Mouse (Mus musculus) WW6 (cell line): Measurements from ENCODE around the gene Cfap61.
"Not testable (repeated sequence)": the region's sequence is repeated elsewhere in the genome, so short reads cannot be mapped to it uniquely, and the experiment has no call there.

Source experiments
- DNase-seq: peaks from one replicate; pipeline ENCODE4 v3.0.0-alpha.2; 2013; ENCODE audit warnings: low read depth, low spot score

Gene Cfap61

DNA sequence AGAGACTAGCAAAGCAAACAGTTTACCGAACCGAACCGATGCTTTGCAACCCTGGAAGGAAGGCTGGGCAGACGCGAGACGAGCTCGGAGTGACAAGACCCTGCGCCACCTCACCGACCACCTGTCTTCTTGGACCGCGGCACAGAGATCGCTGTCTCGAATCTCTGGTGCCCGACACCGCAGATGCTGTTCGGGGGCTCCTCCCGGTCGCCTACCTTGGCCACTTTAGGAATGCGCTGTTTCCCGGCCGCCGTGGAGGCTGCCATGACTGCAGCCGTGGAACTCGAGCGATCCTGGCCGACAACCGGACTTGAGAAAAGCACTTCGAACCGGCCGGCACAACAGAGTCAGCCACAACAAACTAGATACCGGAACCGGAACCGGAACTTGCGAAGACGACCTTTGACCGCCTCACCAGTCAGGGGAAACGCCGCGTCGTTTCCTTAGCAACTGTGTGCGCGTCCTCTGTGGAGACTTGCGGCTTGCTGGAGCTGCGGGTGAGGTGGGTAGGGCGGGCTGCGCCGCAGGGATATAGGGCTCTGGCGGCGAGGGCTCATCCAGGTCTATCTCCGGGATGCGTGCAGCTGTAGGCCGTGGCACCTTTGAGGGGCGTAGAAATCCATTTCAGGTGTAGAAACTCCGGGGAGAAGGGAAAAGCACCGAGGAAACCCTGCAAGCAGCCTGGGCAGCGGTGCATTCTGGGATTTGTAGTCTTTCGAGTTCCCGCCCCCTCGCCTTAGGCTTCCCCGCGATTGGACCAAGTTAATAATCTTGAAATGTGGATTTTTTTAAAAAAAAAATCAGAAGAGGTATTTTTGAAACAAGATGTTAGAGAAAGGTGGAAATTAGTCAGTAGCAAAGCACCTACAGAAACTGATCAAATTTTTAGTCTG, at the start of gene Cfap61, which contains the start of gene Crnkl1:
TSS of gene Cfap61 (plus strand) at position 446 of the 893 bp plus-strand sequence.
TSS of gene Crnkl1 (minus strand) at position 676 of the 893 bp plus-strand sequence.
- DNase-seq: peak; percentile 78

- DNase-seq: no peak
Measured at GRCm38 (mm10) chr2:145884913-145885785, 49.4 kb upstream of the Cfap61 start.

DNA sequence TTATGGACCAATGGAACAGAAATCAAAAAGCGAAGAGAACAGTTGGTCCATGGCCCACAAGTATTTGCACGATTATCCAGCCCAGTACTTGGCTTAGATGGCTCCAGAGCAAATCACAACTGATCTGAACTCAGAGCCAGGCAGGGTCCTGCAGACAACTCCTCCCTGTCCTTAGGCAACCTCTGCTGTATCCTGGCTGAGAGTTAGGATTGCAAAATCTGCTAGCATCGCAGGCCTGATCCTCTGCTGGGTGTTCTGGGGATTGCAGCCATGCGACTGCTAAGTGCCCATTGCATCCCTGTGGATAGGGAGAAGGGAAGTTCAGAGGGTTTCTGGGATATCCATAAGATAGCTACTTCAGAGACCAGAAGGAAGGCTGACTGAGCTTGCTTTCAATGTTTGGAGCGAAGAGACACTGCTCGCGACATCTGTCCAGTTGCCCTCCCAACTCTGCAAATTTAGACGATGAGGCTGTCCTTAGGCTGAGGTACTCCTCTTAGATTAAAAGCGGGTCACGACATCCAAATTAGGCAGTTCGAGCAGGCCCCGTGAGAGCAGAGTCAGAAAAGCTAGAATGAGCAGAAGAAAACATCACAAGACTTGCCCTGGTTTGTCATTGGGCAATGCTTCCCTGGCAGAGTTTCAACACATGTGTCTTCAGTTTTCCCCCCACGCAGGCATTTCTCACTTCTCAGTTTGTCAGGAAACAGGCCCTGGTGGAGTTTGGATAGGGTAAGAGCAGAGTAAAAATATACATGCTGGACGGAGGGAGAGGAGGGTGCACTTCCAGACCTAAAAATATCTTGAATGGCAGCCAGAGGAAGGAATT, 46.4 kb upstream of the Cfap61 start:
- peak; percentile 43 for DNase-seq

- no peak for DNase-seq
Measured at GRCm38 (mm10) chr2:145888766-145889480, 45.7 kb upstream of the Cfap61 start.

GRCm38 (mm10) chr2:145890571-145890970, 44.0 kb upstream of the Cfap61 start:
- DNase-seq: no peak

- no peak for DNase-seq
Measured at GRCm38 (mm10) chr2:145893756-145894155, 40.8 kb upstream of the Cfap61 start.

DNA sequence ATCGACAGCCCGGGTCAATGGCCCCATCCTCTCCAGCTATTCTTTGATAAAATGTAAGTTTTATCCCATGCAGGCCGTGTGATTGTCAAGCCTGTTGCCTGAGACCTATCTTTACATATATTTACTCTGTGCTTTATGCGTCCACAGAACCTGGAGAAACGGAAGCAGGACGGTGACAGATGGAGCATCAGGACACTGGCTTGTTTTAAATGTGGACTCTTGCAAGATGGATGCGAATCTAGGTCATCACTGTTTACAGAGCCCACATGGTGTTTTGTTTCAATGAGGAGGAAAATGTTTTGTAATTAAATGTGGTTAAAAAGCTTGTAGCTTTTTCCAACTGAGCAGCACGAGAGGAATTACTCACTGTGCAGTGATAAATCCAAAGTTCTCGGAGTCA, 36.5 kb upstream of the Cfap61 start:
- DNase-seq: no peak

- DNase-seq: not testable (repeated sequence)
Measured at GRCm38 (mm10) chr2:145900318-145900717, 34.3 kb upstream of the Cfap61 start.

- no peak for DNase-seq
Measured at GRCm38 (mm10) chr2:145901861-145902260, 32.7 kb upstream of the Cfap61 start, which contains the start of gene Naa20. Gene Naa20 (plus strand): TSS chr2:145902099.

- peak; percentile 84 for DNase-seq
Measured at GRCm38 (mm10) chr2:145903061-145903901, 31.3 kb upstream of the Cfap61 start.

- DNase-seq: no peak
Measured at GRCm38 (mm10) chr2:145903983-145904616, 30.5 kb upstream of the Cfap61 start.

DNA sequence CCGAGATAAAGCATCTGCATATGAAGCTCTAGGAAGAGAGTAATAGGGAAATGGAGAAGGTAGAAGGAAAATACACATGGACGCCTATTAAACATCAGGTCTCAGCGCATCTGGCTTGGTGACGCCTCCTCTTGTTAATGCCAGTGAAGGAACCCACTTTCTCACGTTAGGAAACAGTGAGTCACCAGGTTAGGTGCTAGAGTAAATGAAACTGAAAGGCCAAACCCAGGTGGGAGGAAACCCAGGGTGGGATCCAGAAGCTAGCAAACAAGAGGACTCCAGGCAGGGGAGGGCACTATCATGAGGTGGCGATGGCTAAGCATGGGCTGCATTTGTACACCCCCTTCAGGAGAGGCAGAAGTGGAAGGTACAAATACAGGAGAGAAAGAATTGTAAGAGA, 29.4 kb upstream of the Cfap61 start:
- no peak for DNase-seq

- not testable (repeated sequence) for DNase-seq
Measured at GRCm38 (mm10) chr2:145905884-145906283, 28.7 kb upstream of the Cfap61 start.

DNA sequence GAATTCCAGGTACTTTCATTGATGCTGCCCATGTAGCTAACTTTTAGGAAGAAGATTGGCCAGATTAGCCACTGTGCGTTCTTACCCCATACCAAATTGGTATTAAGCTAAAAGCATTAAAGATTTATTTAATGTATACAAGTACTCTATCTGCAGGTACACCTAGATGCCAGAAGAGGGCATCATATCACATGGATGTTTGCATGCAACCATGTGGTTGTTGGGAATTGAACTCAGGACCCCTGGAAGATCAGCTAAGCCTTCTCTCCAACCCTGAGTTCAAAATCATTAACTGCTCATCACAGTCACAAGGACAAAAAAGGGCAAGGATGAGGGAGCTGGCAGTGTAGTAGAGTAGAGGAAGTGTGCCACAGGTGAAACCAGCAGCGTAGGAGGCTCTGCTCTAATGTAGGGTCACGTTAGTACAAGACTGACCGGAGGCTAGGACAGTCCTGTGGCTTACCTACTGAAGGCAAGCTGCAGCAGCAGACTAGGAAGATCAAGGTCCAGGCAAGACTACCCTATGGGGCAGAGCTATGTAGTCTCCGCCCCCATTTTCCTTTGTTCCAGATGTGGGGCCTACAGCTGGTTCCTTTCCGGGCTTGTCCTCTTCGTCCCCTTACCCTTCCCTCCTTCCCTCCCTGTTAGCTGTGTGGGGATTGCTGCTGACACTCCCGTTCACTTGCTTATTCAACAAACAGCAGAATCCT, 13.5 kb upstream of the Cfap61 start:
- no peak for DNase-seq

DNA sequence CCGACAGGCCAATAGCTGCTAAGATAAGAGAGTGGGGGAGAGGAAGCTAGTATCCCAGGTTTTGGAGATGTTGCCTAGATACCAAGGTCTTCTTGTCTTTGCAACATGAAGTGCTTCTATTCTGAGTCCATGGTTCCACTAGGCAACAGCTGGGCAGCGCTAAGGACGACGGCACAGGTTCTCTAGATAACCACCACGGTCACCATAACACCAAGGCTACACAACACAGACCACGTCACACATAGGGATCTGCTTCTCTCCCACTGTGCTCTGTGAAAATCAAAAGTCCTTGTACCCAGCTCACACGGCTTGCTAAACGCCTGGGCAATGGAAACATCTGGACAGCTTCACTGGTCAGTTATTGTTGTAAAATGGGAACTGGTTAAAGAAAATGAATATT, 2.4 kb downstream of the Cfap61 start:
- no peak for DNase-seq

- DNase-seq: no peak
Measured at GRCm38 (mm10) chr2:145941403-145941802, 6.8 kb downstream of the Cfap61 start.

GRCm38 (mm10) chr2:145944286-145944685, 9.7 kb downstream of the Cfap61 start:
- DNase-seq: no peak

GRCm38 (mm10) chr2:145948402-145948954, 13.9 kb downstream of the Cfap61 start:
- no peak for DNase-seq
